Mouse (Mus musculus): Measurements from ENCODE around the gene Tmem50b.

- TF ChIP-seq CTCF (IDR thresholded peaks at IDR 0.05; ENCODE audit: borderline replicate concordance, control insufficient read depth, extremely low read depth, insufficient read depth, low read length, poor library complexity) (peak; percentile 47; the same call in 1 of the 2 replicates), POLR2A (IDR thresholded peaks at IDR 0.05; ENCODE audit: control insufficient read depth, extremely low read depth, insufficient read depth, low read length, poor library complexity) (0 out of 2 replicates have a peak, but pooled peaks have one; percentile 33)
These were observed at the start of gene Tmem50b for GRCm38 (mm10) chr16:91597672-91598010.
